Mouse (Mus musculus) MEL-GATA-1-ER (cell line): ENCODE measurements around the gene Ubfd1.

Experiments
- DNase-seq: peaks from one replicate; pipeline ENCODE4 v3.0.0-alpha.2; 2012; ENCODE audit warnings: low read depth; ENCODE audit errors: extremely low read depth

Ubfd1 gene

DNA sequence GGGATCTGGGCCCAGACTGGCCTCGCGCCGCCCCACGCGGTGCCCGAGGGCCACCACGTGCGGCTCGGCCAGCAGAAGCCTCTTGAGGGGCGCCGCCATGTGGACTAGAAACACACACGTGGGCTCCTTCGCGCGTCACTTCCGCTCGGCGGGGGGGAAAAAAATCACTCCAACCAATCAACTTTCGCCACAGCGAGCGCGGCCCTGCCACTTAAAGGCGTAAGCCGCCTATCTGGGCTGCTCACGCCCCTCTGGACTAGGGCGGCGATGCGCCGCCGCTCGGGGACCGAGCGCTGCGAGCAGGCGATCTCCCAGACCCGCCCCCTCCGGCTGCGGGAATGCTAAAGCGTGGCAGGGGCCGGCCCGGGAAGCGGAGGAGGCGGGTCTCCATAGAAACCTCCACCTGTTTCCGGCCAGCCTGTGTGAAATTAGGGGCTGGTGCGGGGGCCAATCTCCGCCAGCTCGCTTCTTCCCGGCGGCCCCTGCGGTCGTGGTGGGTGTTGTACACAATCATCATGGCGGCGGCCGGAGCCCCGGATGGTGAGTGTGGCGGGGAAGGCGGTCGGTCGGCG, at the start of gene Ubfd1, which contains the start of gene Ears2:
Gene Ubfd1 (plus strand): TSS at position 231 of the 572 bp plus-strand sequence.
Gene Ears2 (minus strand): TSS at position 319 of the 572 bp plus-strand sequence.
- DNase-seq: peak; percentile 93

DNA sequence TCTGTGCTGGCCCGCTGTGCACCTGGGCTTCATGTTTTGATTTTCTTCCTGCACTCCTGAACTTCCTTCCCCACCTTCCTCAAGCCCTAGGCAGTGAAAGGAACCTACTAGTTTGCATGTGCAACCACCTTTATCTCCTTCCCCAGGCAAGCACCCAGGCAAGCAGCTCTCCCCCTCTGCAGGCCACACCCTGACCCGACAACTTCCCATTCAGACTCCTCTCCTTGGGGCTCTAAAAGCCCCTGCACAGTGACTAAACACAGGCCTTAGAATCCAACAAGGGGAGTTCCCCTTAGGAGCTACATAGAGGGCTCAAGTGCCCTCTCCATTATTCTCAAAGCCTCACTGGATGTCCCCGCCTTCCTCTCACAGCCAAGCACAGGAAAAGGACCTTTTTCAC, 48.7 kb upstream of the Ubfd1 start:
- peak; percentile 81 for DNase-seq

DNA sequence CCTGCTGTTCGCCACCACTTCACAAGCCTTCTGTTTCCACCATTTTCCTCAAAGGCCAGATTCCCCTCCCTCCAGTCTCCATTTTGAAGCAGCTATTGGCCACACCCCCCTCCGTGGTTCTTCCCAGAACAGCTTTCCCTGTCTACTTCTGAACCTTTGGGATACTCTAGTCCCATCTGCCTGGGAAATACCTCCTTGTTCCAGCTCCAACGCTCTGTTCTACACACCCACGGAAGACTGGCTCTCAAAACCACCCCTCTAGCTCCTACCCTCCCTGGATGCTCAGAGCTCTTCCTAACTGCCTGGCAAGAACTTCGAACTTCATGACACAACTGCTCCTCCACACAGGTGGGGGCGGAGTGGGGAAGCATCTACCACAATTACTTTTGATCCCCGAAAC, 48.0 kb upstream of the Ubfd1 start:
- no peak for DNase-seq

DNA sequence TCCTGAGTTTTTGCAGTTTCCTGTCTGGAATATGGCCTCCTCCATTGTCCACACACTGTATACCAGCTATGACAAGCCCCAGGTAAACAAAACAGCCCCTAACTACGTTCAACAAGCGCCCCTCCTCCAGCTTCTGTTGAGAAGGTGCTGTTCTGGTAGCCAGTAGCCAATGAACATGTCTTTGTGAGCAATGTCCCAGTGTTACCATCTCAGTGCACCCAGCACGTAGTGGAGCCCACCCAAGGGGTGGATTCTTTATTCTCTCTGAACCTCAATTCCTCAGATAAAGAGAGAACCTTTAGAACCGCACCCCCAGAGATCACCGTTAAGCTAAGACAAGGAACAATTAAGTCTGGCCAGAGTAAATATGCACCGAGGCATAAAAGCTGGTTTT, 46.7 kb upstream of the Ubfd1 start:
- DNase-seq: no peak

DNA sequence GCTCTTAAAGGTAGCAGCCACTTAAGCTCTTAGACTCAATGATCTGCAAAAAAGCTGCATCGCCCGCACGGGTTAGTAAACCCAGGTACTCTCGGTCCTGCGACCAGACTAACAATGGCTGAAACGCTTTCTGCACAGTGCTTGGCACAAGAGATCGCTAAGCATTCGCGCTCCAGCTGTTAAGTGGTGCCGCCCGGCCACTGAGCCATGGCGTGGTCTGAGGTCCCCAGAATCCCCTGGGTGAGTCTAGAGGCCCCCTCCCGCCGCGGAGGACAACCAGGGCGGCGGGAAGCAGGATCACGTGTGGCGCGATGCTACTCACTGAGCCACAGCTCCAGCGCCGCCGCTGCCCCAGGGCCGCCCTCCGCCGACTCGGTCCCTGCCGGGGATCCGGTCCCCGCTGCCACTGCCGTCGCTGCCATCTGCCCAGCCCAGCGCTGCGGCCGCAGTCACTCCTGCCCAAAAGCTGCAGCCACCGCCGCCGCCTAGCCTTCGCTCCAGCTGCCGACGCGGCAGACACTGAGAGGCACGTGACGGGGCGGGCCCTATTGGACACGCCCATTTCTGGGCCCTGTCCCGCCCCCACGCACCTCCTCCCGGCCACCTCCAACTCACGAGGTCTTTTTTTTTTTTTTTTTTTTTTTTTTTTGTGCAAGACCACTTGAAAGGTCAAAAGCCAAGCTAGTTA, 46.2 kb upstream of the Ubfd1 start, which contains the start of gene Gga2:
Gene Gga2 (minus strand): TSS at position 556 of the 688 bp plus-strand sequence.
- DNase-seq: peak; percentile 54

DNA sequence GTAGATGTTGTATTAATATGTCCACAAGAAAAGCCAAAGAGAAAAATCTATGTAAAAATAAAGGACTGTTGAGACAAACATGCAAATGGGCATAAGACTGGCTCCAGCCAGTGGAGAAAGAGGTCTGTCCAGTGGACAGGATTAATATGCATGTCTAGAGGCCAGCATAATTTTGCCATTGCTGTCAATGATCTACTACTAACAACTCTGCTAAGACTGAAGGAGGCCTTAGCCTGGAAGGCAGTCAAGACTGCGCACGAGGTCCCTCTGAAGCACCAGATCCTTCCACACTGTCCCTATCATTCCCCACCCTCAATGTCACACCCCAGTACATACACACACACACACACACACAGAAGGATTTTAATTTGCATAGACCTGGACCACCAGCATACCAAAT, 44.8 kb upstream of the Ubfd1 start:
- DNase-seq: no peak

DNA sequence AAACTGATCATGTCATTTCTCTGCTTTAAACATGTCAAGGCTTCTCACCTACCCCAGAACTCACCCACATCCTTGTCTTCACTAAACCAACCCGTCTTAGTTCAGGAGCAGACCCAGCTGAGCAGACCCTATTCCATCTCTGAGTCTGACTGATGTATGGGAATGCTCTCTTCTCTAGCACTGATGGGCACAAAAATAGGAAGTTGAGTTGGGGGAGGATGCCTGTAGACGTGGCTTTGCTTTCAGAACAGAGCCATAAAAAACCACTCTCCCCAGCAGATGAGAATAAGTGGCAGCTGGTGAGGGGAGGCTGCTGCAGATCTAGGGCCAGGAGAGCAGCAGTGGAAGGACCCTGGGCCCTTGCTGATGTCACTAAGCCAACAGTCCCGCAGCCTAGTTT, 33.6 kb upstream of the Ubfd1 start:
- DNase-seq: no peak

DNA sequence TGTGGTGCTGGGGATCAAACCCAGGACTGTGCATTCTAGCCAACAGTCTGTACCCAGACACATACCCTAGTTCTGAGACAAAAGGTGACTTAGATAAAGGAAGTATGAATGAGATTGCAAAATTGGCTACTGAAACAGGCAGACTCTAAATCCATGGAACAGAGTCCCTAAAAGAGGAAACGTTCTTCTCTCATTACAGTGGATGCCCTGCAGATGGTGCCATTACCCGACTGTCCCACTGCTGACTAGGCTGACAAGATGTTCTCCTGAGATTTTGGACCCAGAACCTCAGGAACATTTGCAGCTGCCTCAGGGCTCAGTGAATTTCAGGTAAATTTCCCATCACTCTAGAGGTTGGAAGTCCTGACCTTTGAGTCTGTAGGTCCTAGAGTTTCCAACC, 32.6 kb upstream of the Ubfd1 start:
- DNase-seq: no peak

DNA sequence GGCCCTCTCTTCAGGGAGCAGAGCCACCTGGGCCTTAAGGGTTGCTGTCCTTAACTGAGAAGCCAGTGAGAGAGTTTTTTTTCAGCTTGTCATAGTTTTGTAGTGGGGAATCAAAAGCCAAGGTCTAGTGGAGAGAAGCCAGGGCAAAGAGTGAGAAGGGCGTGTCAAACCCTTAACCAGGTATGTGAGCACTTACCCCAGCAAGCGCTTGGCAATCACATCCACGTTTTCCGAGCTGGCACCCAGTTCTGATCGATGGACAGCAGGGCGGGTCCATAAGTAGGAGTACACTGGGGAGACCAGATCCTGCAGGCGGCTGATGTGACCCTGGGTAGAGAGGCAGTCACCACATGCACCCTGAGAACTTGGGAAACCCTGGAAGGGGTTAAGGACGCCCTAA, 22.9 kb upstream of the Ubfd1 start:
- DNase-seq: no peak

DNA sequence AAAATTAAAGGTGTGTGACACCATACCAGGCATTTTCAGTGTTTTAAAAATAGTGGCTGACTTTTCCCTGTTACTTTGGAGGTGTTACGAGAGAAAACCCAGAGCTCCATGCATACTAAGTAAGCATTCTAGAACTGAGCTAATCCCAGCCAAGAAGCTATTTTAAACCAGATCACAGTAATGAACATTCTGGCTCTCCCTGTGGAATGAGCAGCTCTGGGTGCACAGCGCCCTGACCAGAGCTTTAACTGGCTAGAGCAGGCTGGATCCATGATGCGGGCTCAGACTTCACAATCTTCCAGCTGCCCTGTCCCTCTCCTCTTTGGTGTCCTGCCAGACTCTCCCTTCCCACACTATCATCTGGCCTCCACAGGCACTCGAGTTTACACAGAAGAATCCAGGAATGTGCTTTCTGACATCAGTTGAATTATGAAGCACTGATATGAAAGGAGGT, 21.8 kb upstream of the Ubfd1 start:
- no peak for DNase-seq

DNA sequence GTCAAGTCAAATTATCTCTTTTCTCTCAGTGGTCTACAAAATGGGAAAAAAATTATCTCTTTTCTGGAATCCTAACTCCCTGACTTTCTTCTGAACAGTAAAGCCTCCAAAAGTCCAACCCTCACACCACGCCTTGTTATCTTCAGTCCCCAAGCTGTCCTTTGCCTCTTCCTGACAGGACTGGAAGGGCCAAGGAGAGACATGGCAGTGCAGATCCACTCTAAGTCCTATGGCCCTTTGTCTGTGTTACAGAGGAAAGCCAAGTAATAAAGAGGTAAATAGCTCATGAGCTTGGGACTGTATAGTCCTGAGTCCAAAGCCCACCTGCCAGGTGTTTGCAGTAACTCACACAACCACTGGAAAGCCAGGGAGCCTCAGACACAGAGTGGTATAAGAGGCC, 21.3 kb upstream of the Ubfd1 start:
- DNase-seq: no peak

DNA sequence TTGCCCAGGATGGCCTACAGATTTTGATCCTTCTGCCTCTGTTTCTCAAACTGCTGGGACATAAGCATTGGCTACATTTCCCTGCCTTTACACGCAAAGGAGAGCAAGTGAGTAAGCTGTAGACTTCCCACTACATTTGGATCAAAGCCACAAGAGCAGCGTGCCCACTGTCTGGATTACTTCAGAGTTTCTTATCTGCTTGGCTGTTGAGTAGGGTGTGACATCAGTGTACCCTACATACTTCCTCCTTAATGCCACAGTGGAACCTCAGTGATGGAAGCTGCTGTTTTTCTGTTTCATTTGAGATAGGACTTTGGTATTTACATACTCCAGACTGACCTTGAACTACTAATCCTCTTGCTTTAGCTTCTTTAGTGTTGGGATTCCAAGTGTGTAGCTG, 20.2 kb upstream of the Ubfd1 start:
- DNase-seq: peak; percentile 88

DNA sequence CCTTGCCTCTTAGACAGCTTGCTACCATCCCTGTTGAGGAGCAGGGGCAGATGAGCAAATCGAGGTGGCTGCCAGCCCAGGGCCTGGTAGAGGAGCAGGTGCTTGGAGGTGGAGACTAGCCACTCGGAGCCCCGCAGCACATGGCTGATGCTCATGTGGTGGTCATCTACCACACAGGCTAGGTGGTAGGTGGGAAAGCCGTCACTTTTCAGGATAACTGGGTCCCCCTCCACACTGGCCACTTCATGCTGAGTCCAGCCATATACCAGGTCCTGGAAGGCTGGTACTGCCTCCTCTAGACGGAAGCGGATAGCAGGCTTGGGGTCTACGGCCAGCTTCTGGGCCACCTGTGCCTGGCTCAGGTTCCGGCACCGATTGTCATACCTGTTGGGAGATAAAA, 18.8 kb upstream of the Ubfd1 start:
- DNase-seq: no peak

DNA sequence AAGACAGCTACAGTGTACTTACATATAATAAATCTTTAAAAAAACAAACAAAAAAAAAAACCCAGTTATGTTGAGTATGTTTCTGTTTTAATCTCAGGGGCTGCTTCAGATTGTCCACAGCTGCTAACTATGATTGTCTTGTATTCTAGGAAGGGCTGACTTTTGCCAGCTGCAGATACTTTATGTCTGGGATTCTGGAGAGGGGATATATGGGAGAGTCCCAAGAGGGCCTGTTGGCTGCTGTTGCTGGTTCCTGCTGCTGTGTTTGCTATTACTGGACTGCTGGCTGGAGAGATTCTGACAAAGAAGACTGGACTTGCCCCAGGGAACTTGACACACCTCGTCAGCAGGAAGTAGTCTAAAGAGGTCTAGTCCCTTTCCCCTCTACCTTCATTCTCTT, 16.1 kb upstream of the Ubfd1 start:
- DNase-seq: no peak

DNA sequence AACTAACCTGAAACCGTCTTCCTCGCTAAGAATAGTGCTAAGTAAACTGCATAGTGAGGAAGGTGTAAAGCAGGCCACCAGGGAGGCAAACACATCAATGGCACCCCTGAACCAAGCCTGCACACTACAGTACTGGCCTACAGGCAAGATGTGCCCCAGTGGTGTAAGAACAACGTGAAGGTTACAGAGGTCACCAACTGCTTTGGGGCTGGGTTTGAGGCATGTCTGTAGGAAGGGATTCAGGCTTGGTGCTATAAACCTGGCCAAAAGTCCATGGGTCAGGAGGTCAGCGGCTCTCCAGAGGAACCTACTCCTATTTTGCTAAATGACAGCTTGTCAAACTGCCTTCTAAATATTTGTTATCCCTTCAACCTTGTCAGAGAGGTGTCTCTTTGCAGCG, 10.3 kb upstream of the Ubfd1 start:
- DNase-seq: no peak

DNA sequence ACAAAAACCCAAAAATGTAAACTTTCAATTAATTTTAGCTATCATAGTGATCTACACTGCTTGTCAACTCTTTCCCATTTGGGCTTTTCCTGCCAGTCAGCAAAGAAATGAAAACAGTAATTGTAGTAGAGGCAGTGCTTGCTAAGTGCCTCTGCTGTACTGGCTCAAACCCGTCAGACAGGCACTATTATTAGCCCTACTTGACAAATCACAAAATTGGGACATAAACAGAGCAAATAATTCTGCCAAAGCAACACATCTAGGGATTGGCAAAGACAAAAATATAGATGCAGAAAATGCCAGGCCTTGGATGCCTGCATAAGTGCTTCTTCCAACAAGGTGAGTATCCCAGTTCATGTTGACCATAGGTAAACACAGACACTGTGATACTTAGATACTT, 1.3 kb upstream of the Ubfd1 start:
- DNase-seq: no peak

DNA sequence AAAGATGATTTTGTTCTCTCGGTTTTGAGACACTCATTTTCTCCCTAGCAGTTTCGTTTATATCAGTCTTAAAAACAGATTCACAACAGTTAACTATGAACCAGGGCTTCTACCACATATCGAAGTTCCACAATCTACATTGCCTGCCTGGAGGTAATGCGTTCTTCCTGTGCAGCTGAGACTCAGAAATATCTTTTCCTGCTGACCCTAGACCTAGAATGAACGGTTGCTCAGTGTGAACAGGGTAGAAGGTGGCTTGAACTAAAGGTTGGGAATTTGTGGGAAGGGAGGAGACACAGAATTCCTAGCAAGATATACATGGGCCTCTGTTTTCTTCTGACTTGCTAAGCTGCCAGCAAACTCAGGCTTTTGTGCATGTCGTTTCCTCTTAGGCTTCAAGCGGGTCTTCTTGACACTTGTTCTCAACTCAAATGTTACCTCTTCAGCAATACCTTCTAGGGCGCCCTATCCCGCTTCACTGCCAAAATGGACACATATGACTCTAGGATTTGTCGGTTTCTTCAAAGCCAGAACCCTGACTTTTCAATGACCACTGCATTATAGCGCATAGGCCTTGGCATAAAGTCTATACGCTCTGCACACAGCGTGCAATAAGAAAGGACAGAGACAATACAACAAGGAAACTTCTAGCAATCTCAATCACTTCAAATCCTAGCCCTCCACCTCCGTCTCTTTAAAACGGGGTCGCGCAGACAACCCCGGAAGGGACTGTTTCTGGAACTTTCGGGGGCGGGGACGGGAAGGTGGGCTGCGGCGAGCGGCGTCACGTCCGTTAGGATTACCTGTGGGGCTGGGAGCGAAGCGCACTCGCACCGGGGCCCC, 652 bp upstream of the Ubfd1 start:
- DNase-seq: peak; percentile 40

DNA sequence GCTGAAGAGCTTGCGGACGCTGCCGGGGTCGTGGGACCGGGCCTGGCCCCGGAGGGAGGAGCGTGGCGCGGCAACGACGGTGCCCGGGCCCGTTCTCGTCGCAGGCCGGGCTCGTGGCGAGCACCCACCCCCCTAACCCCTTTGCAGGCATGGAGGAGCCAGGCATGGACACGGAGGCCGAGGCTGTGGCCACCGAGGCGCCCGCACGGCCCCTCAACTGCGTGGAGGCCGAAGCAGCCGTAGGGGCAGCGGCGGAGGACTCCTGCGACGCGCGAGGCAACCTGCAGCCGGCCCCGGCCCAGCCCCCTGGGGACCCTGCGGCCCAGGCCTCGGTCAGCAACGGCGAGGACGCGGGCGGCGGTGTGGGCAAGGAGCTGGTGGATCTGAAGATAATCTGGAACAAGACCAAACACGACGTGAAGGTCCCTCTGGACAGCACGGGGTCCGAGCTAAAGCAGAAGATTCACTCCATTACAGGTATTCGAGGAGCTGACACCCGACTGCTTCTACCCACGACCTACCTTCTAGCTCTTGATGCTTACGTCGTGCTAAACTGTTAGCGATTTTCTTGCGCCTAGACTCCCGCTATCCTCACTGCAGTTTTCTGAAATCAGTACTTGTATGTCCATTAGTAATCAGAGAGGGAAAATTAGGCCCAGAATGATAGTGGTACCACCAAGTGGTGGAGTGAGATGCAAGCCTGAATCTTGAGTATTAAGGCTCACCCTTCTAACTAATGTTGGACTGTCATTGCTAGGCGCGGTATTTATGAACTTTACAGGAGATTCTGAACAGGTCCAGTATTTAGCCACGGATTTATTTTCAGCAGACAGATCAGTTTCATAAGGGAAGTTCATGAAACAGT, 774 bp downstream of the Ubfd1 start:
- no peak for DNase-seq

DNA sequence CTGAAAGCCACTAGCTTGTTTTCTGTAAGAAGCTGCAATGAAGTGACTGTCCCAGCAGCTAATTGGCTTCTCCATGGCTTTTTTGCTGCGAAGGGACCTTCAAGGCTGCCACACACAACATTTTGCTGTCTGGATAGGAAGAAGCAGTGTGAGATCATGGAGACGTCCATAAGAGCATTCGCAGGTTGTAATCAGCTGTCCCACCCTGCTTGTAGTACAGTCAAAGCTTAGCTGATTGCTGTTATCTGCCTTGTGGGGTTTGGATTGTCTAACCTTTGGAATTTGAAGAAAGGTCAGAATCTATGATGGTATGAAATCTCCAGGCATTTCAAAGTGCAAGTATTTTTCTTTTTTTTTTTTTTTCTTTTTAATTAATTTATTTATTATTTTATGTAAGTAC, 7.4 kb downstream of the Ubfd1 start:
- DNase-seq: no peak

DNA sequence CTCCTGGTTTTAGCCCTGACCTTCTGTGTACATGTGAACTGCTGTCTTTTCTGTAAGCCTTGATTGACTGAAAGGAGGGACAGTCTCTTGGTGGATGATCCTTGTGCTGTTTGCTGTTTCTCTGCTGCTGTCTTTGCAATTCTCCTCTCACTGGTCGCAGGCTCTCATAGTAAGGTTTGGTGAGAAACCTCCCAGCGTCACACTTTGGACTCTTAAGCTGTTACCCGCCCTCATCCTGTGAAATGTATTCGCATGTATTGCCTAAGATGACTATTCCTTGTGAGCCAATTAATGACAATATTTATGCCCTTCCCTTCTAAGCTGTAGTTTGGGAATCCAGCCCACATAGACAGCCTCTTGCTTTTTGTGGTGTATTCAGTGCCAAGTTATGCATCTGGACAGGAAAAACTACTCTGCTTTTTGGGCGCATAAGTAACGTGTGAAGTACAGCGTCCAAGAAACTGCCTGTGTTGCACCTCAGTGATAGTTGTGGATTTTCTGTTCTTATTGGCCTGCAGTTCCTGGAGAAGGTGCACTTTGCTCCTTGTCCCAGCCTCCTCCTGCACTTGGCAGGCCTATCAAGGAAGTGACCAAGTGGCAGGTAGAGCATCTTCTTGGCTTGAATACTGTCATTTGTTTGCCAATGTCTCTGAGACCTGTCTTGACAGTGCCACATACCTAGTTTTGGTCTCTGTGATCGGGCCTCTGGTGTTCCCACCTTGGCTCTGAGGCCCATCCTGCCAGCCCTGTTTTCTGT, 13.0 kb downstream of the Ubfd1 start:
- no peak for DNase-seq

DNA sequence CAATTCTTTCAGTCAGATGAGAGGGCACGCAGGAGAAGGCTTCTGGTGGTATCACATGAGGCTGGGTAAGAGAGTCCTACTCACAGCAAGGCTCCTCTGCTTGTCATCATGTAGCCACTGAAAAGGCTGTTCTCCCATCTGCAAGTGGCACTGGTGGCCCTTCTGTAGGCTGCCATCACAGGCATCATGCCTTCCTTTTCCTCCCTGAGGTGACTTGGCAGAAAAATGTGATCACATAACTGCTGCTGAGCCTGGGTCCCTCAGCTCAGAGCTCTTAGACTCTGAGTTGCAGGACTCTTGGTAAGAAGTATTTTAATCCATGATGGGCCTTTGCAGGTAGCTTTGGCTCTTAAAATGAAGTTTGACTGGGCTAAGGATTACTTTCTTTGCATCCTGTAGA, 14.1 kb downstream of the Ubfd1 start:
- no peak for DNase-seq
